Mouse (Mus musculus): Measurements from ENCODE around the gene Tbxa2r. TPM values are rescaled to one million over a fixed set of nuclear protein-coding genes. Genes with fewer than 3 reads are reported as not detected.

The Tbxa2r gene
- total and polyA plus RNA-seq, 2 experiments from 2014 or later, result 2.6 to 4.3 TPM

GRCm38 (mm10) chr10:81364666-81365065, 36.1 kb downstream of the Tbxa2r start:
- H3K27me3 ChIP-seq (ENCODE audit: insufficient read depth, low read length), result no peaks in the 10 kb centered on the region
- H3K4me3 ChIP-seq (ENCODE audit: low read length), result no peak overlapping the region
- H3K4me2 ChIP-seq (ENCODE audit: low read depth, low read length), result peak overlapping the region; percentile 43
- peaks cover 31% of the 10 kb centered on the region for H3K36me3 ChIP-seq (ENCODE audit: insufficient read depth, low read length)
- no peak for TF ChIP-seq CTCF (IDR thresholded peaks at IDR 0.05; ENCODE audit: low read depth)
- no peak overlapping the region for H3K27ac ChIP-seq
- ATAC-seq (no peak), DNase-seq (ENCODE audit: low spot score) (no peak)
- H3K9me3 ChIP-seq (ENCODE audit: low read length), result no peaks in the 10 kb centered on the region
- 19% methylated on average over 28 of the region's 28 CpGs for WGBS
- 0 out of 2 replicates have a peak, but pooled peaks cover 5% of the 10 kb centered on the region for H3K4me1 ChIP-seq (ENCODE audit: insufficient read depth, low read length)
- H3K9ac ChIP-seq (replicated peaks; ENCODE audit: low read length), result no peak overlapping the region

GRCm38 (mm10) chr10:81365073-81365472, 36.5 kb downstream of the Tbxa2r start:
- Histone ChIP-seq H3K9me3 (ENCODE audit: low read length) (no peaks in the 10 kb centered on the region), H3K36me3 (ENCODE audit: insufficient read depth, low read length) (peaks cover 35% of the 10 kb centered on the region), H3K4me3 (ENCODE audit: low read length) (no peak overlapping the region), H3K9ac (replicated peaks; ENCODE audit: low read length) (no peak overlapping the region), H3K27me3 (ENCODE audit: insufficient read depth, low read length) (no peaks in the 10 kb centered on the region), H3K4me2 (ENCODE audit: low read depth, low read length) (no peak overlapping the region), H3K4me1 (ENCODE audit: insufficient read depth, low read length) (0 out of 2 replicates have a peak, but pooled peaks cover 5% of the 10 kb centered on the region), H3K27ac (no peak overlapping the region)
- no peak for DNase-seq (ENCODE audit: low spot score)
- 30% methylated on average over 4 of the region's 4 CpGs for WGBS
- no peak for TF ChIP-seq CTCF (IDR thresholded peaks at IDR 0.05; ENCODE audit: low read depth)
- ATAC-seq, result no peak

- WGBS, result 22% methylated on average over 12 of the region's 12 CpGs
- Histone ChIP-seq H3K36me3 (ENCODE audit: insufficient read depth, low read length) (peaks cover 43% of the 10 kb centered on the region), H3K27ac (peak within 1 kb of the TSS; percentile 20; the same call in 1 of the 2 replicates), H3K4me3 (ENCODE audit: low read length) (no peak within 1 kb of the TSS), H3K9me3 (ENCODE audit: low read length) (no peaks in the 10 kb centered on the region), H3K9ac (replicated peaks; ENCODE audit: low read length) (no peak within 1 kb of the TSS), H3K27me3 (ENCODE audit: insufficient read depth, low read length) (no peaks in the 10 kb centered on the region), H3K4me1 (ENCODE audit: insufficient read depth, low read length) (0 out of 2 replicates have a peak, but pooled peaks cover 5% of the 10 kb centered on the region), H3K4me2 (ENCODE audit: low read depth, low read length) (no peak within 1 kb of the TSS)
- TF ChIP-seq CTCF (IDR thresholded peaks at IDR 0.05; ENCODE audit: low read depth), result no peak
- peak; percentile 12 for DNase-seq (ENCODE audit: low spot score)
- ATAC-seq, result no peak
Observed at GRCm38 (mm10) chr10:81365672-81366476, 37.3 kb downstream of the Tbxa2r start, which contains the start of gene 4930404N11Rik. Gene 4930404N11Rik, minus strand, starts transcription at chr10:81365816.

GRCm38 (mm10) chr10:81366477-81367206, 38.1 kb downstream of the Tbxa2r start:
- 0 out of 2 replicates have a peak overlapping the region, but pooled peaks have one; percentile 20 for H3K27ac ChIP-seq
- H3K27me3 ChIP-seq (ENCODE audit: insufficient read depth, low read length), result no peaks in the 10 kb centered on the region
- peaks cover 46% of the 10 kb centered on the region for H3K36me3 ChIP-seq (ENCODE audit: insufficient read depth, low read length)
- DNase-seq (ENCODE audit: low spot score), result no peak
- no peak overlapping the region for H3K4me2 ChIP-seq (ENCODE audit: low read depth, low read length)
- ATAC-seq, result no peak
- H3K4me3 ChIP-seq (ENCODE audit: low read length), result no peak overlapping the region
- 0 out of 2 replicates have a peak, but pooled peaks cover 5% of the 10 kb centered on the region for H3K4me1 ChIP-seq (ENCODE audit: insufficient read depth, low read length)
- H3K9me3 ChIP-seq (ENCODE audit: low read length), result no peaks in the 10 kb centered on the region
- WGBS, result 66% methylated on average over 6 of the region's 6 CpGs
- no peak for TF ChIP-seq CTCF (IDR thresholded peaks at IDR 0.05; ENCODE audit: low read depth)
- no peak overlapping the region for H3K9ac ChIP-seq (replicated peaks; ENCODE audit: low read length)

- no peak for DNase-seq (ENCODE audit: low spot score)
- Histone ChIP-seq H3K4me2 (ENCODE audit: low read depth, low read length) (no peak overlapping the region), H3K9me3 (ENCODE audit: low read length) (no peaks in the 10 kb centered on the region), H3K4me1 (ENCODE audit: insufficient read depth, low read length) (0 out of 2 replicates have a peak, but pooled peaks cover 5% of the 10 kb centered on the region), H3K9ac (replicated peaks; ENCODE audit: low read length) (no peak overlapping the region), H3K27ac (no peak overlapping the region), H3K4me3 (ENCODE audit: low read length) (no peak overlapping the region), H3K36me3 (ENCODE audit: insufficient read depth, low read length) (peaks cover 46% of the 10 kb centered on the region), H3K27me3 (ENCODE audit: insufficient read depth, low read length) (no peaks in the 10 kb centered on the region)
- no peak for ATAC-seq
- 60% methylated on average over 6 of the region's 6 CpGs for WGBS
- TF ChIP-seq CTCF (IDR thresholded peaks at IDR 0.05; ENCODE audit: low read depth), result no peak
Observed at GRCm38 (mm10) chr10:81367207-81367495, 38.6 kb downstream of the Tbxa2r start.

GRCm38 (mm10) chr10:81375322-81375721, 46.8 kb downstream of the Tbxa2r start:
- peaks cover 12% of the 10 kb centered on the region for H3K4me1 ChIP-seq (ENCODE audit: insufficient read depth, low read length)
- H3K9ac ChIP-seq (replicated peaks; ENCODE audit: low read length), result no peak overlapping the region
- ATAC-seq (no peak), DNase-seq (ENCODE audit: low spot score) (no peak)
- no peak for TF ChIP-seq CTCF (IDR thresholded peaks at IDR 0.05; ENCODE audit: low read depth)
- no peak overlapping the region for H3K4me3 ChIP-seq (ENCODE audit: low read length)
- WGBS, result 92% methylated on average over 10 of the region's 10 CpGs
- H3K4me2 ChIP-seq (ENCODE audit: low read depth, low read length), result no peak overlapping the region
- H3K27me3 ChIP-seq (ENCODE audit: insufficient read depth, low read length), result no peaks in the 10 kb centered on the region
- H3K36me3 ChIP-seq (ENCODE audit: insufficient read depth, low read length), result peaks cover 9% of the 10 kb centered on the region
- no peak overlapping the region for H3K27ac ChIP-seq
- no peaks in the 10 kb centered on the region for H3K9me3 ChIP-seq (ENCODE audit: low read length)
